Mouse (Mus musculus): Measurements from ENCODE around the gene Gucy2e.
A peak's percentile ranks its signal among the peaks of the same experiment; 100 is the strongest.

- TF ChIP-seq EP300 (IDR thresholded peaks at IDR 0.05; ENCODE audit: low read depth), result no peak
- TF ChIP-seq CTCF (IDR thresholded peaks at IDR 0.05; ENCODE audit: low read depth), result peak; percentile 15; the same call in 1 of the 2 replicates
Observed at GRCm38 (mm10) chr11:69230420-69230819, 6.4 kb downstream of the Gucy2e start.

All from liver, postnatal 0 days (tissue).